Mouse (Mus musculus) liver, embryonic 12.5 days (tissue): ENCODE results near the gene Pxk. TPM values are rescaled to one million over a fixed set of nuclear protein-coding genes. Genes with fewer than 3 reads are reported as not detected.

Experiments
- polyA plus RNA-seq: library from polyadenylated mRNA; unstranded; fragments of >200 nt; fragmentation: Nextera tagmentation; extraction: Ambion mirVana; gene quantifications from 2 replicates; pipeline ENCODE4 v1.2.1, GENCODE M21; 2016

Gene Pxk
- polyA plus RNA-seq, 1 experiment from 2014 or later = 13.3 TPM

Other genes starting within 250 kb of the Pxk start
- not detected in 2 replicates for gene Gm45521, start 140.9 kb upstream of the Pxk start, polyA plus RNA-seq
- gene Dnase1l3, start 103.6 kb upstream of the Pxk start, polyA plus RNA-seq = 0.72 and 0.79 TPM in 2 replicates
- 8.2 and 10.6 TPM in 2 replicates for gene Abhd6, start 95.3 kb upstream of the Pxk start, polyA plus RNA-seq
- 41.7 and 45.2 TPM in 2 replicates for gene Rpp14, start 17.8 kb upstream of the Pxk start, polyA plus RNA-seq
- gene Pdhb, start 74.8 kb downstream of the Pxk start, polyA plus RNA-seq = 138 and 139 TPM in 2 replicates
- gene Kctd6, start 115.9 kb downstream of the Pxk start, polyA plus RNA-seq = 7.8 and 8.6 TPM in 2 replicates
- 2.8 and 3.5 TPM in 2 replicates for gene Acox2, start 161.1 kb downstream of the Pxk start, polyA plus RNA-seq
- gene Fam107a, start 219.8 kb downstream of the Pxk start, polyA plus RNA-seq = 0.05 TPM in 1 of 2 replicates, not detected in the other